Mouse (Mus musculus) gastrocnemius, postnatal 25 days (tissue): ENCODE data around the gene Mettl16. TPM values are rescaled to one million over a fixed set of nuclear protein-coding genes. Genes with fewer than 3 reads are reported as not detected.

ENCODE experiments used
- DNase-seq: peaks from one replicate; pipeline ENCODE4 v3.0.0; 2022
- total RNA-seq, 2 experiments: library from RNA; stranded (reverse); gene quantifications; 1 replicate in 1 of 2; 2 replicates in 1 of 2; pipeline ENCODE4 v1.2.3; 2021

The Mettl16 gene
- total RNA-seq, 2 experiments from 2014 or later, result 8.4 to 10.9 TPM

DNA sequence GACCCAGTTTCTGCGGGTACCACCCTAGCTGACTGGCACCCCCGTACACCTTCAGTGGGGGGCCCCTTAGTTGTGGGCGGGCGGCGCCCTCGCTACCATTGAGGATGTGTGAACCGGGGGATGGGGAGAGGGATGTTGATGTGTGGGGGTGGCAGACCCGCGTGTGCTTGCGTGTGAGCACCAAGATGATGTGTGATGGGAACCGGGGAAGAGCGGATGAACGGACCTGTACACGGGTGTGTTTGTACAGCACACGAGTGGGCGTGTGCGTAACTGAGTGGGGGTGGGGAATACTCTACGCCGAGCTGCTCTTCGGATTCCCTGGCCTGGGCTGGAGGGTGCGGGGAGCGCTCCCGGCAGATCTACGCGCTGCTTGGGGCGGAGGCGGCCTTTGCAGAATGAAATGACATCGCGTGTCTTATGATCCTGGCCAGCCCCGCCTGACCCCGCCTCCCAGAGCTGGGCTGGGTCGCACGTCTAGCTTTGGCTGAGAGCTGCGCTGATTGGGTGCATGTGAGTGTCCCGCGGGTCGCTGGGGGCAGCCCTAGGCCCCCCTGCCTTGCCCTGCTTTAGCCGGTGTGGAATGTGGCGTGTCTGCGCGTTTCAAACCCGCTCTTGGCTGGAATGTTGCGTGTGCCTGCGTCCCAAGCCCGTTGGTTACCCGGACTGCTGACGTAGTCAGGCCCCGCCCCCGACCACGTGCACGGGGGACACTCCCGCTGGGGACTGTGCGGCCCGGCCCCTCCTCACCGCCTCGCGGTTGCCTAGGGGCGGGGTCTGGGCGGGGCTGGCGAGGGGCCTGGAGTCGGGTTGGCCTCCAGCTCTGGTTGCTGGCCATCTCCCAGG lies 61.2 kb downstream of the Mettl16 start:
- DNase-seq, result peak; percentile 100

DNA sequence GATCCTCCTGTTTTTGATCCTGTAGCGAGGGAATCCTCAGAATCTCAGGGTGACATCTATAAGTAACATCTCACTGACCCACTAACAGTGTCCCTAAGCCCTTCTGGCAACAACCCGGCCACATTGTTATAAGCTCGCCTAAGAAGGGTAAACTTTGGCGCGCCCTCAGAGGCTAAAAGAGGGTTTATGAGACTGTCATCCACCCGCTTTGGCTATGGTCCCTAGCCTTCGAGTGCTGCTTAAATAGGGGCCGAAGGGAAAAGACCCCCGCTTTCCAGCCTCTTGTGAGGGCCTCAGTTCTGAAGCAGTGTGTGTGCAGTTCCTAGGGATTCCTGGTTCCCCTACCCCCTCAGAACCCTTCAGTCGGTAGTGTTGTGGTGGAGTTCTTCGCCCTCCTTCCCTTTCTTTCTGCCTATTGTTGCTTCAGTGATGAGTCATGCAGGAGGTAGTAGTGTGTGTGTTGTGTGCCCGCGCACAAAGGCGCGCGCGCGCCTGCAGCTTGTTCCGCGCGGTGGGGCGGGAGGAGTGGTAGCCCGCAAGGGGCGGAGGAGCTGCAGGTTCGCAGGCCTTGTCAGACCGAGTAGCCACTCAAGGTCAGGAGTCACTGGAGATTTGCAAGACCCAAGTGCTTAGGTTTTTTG lies 62.0 kb downstream of the Mettl16 start:
- peak; percentile 61 for DNase-seq

DNA sequence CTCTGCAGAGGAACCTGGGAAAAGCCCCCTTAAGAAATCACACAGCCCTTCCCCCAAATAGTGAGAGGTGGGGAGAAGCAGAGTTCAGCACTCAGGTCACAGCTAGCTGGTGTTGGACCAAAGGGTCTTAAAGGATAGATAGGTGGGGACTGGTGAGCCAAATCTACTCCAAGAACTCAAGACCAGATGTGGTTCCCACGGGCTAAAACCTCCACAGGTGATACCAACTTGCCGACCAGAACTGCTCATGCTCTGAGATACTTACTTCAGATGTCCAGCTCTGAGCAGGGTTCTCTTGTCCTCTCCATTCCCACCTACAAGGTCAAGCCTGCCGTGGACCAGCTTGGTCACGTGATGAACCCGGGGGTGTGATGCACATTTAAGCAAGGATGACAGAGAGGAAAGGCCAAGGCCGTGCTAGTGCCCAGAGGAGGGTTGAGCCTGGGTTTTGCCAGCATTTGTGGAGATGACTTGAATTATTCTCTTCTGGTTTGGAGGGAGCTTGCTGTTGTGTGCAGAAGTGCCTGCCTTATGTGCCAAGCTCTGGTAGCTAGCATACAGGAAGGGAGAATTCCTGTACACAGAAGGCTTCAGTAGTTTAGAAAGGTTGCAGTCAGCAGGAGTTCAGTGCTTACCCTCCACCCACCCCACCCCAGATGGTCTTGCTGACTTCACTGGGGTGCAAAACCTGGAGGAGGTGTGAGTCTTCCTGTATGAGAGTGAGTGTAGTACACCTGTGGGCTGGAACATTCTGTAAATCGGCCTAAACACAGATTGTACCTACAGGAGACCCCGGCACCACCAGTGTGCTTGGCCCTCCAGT lies 63.1 kb downstream of the Mettl16 start:
- DNase-seq, result no peak

DNA sequence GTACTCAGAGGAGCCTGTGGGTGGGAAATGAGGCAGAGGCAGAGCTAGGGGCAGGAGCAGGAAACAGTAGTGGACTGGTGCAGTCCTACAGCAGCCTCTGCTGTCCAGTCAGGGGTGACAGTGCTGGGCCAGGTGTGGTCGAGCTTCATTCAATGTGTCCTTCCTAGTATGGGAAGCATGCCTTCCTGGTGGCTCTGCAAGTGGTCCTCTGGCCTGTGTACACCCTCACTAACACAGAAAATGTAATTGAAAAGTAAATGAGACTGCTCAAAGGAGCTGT lies 63.7 kb downstream of the Mettl16 start:
- no peak for DNase-seq

DNA sequence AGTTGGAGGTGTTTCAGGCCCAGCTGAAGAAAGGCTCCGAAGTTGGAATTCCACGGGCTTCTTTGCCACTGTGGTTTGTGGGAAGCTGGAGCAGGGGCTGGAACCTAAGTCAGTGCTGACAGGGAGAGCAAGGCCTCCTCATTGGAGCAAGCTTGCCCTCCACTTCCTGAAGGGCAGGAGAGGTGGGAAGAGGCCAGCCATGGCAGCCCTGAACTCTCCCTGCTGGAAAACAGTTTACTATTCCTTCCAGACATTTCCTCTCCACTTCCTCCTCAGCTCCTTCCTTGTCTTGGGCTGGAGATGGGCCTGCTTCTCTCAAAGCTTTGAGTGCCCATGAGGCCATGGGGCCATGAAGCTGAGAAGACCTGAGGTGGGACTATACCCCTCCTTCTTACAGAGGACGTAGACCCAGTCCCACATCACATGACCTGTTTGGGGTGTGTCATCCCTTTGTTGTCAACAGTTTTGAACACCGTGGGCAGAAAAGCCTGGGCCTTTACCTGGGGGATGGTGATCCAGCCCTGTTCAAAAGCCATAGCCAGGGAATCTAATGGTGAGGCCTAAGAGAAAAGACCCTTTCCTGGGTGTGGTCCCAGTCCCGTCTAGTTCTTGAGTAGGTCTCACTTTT lies 64.1 kb downstream of the Mettl16 start:
- no peak for DNase-seq

DNA sequence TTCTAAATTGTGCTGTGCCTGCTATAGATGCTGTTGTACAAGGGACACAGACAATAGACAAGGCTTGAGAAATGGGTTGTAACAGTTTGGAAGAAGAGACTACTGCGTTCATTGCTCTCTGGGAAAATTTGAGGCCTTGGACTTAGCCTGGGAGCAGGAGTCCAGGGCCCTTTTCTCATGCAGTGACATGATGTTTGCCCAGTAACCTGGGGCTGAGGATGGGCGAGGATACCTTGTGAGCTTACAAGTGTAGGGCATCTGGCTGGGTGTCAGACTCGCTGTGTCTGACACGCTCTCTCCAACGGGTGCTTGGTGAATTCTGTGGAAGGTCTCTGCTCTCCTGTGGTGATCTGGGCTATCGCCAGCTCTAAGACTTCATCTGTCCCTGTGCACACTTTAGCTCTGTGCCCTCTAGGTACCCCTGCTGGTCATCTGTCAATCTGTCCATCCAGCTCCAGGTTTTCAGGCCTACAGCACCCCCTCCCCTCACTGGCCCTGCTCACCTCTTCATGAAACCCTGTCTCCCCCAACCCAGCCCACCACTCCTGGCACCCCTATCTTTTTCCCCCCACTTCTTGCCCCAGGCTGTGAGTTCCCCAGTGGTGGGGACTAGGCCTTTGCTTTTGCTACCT lies 65.1 kb downstream of the Mettl16 start:
- no peak for DNase-seq

DNA sequence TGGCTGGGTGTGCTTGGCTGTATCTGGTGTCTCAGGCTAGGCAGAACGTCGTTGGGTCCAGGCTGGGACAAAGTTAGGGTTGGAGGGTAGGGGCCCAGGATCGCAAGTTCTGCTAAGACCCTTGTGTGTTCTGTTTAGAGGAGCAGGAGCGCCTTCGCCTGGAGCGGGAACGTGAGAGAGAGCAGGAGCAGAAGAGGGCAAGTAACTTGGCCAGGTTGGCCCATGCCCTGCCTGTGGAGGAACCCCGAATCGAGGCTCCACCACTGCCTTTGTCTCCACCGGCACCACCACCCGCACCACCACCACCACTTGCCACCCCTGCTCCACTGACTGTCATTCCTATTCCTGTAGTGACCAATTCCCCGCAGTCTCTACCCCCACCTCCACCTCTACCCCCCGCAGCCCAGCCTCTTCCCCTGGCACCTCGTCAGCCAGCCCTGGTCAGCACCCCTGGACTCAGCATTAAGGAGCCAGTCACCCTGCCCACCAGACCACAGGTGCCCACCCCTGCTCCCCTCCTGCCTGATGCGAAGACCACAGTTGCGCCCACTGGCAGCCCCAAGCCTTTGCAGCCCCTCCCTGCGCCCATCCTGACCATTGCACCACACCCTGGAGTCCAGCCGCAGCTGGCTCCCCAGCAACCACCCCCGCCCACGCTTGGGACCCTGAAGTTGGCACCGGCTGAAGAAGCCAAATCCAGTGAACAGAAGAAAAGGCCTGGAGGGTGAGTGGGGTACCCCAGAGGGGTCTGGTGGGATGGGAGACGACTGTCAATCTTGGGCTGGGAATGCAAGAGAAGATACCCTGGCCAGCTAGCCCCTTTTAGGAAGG lies 65.8 kb downstream of the Mettl16 start:
- no peak for DNase-seq

DNA sequence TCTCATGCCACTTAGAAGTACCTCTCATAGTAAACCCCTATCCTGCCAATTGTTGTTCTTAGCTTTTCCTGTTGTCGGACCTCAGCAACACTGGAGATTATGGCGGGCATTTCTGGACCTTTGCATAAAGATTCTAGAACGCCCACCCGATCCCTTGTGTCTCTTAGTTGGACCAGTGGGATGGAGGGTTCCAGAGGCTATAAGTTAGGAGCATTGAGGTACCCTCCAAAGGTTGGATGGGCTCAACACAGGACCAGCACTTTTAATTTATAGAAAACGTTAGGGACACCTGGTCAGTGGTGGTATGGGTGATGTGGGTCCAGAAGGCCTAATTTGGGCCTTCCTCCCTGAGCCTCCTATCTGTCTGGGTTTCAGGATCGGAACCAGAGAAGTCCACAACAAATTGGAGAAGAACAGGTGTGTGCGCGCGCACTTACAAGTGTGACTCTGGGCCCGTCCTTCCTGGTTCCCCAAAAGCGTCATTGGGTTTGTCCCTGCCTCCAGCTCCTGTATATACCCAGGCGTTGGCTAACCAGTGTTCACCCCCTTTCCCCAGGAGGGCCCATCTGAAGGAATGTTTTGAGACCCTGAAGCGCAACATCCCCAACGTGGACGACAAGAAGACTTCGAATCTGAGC lies 66.5 kb downstream of the Mettl16 start:
- DNase-seq, result no peak

DNA sequence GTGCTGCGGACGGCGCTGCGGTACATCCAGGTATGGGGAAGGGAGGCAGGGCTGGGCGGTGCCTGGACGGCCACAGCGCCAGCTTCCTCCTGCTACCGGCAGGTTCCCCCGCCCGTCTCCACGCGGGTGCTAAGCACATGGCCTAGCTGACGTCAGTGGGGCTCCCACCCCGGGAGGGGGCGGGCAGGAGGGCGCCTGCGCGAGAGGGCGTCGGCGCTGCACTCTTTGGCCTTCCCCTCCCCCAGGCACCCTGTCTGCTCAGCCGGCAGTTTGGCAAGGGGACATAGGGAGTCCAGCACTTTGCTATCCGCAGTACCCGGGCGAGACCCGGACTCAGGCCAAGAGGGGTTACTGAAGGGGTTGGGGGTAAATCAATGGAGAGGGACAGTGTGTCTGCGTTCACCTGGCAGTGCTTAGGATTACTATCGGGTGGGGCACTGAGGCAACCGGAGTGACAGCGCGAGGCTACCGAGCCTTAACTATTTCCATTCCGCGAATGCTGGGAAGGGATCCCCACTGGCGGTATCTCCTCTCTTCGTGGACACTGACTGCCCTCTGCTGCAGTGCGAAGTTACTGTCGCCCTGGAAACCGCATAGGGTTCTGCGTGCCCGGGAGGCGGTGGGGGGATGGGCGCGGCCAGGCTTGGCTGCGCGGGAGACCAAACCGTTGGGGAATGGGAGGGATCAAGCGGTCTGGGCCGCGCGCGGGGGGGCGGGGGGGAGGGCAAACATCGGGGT lies 67.2 kb downstream of the Mettl16 start:
- DNase-seq, result peak; percentile 97

DNA sequence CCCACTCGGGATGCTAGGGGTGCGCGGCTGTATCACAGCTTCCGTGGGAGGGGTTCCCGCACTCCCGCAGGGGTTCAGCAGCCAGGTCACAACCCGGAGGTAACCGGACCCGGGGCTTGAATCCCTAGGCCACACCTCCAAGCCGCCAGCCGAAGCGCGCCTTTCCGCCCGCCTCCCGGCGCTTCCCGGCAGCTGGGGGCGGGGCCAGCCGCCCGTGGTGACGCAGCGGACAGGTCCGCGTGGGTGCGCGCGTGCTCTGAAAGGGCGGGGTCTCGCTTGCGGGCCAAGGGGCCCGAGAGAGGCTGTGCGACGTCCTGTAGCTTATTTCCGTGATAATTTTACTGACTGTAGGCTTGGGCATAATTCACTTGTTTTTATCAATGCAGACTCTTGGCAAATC lies 67.8 kb downstream of the Mettl16 start:
- DNase-seq, result peak; percentile 96

DNA sequence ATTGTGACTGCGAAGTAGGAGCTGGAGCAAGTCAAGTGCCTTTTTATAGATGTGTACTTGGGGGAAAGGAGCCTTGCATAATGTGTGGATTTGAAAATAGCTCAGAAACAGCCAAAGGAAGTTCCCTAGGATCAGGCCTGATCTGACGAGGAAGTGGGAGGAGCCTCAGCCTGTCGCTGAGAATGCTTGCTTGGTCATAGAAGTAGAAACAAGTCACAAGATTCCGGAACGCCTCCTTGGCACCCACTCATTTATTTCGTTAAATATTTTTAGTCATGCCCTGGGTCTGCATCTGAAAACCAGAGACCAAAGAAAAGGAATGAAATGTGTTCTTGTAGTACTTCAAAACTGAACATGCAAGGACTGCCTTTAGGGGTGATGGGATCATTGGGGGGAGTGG lies 68.3 kb downstream of the Mettl16 start:
- DNase-seq, result peak; percentile 54

DNA sequence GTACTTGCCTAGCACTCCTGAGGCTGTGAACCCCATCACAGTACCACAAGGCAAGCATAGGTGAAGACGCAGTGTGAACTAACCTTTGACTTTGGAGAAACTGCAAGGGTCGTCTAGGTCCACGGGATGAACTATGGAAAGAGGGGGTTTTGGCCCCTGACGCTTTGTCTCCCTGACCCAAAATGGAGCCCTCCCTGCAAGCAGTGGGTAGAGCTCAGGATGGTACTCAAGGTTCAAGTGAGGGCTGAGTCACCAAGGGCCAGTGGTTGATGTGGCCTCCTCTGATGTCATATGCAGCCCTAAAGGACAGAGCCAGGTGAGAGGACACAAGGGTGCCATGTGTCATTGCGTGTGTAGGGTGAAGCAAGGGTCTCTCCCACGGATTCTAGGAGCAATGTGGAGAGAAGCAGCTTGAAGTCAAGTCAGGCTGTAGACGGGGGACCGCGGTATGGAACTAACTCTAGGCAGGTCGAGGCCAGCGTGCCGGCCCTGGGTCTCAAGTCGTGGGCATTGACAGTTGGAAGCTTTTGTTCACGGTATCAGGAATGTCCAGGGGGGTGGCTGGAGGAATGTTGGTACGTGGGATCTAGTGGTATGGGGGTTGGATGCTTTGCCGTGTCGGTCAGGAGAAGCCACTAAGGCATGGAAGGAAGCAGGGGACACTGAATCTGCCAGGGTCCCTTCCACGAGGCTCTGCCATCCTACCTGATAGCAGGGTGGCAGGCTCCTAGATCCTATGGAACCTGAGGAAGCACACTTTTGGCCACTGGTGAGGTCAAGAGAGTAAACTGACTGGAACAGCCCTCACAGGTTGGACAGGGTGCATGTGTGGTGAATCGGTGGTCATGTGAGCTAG lies 69.5 kb downstream of the Mettl16 start:
- no peak for DNase-seq

DNA sequence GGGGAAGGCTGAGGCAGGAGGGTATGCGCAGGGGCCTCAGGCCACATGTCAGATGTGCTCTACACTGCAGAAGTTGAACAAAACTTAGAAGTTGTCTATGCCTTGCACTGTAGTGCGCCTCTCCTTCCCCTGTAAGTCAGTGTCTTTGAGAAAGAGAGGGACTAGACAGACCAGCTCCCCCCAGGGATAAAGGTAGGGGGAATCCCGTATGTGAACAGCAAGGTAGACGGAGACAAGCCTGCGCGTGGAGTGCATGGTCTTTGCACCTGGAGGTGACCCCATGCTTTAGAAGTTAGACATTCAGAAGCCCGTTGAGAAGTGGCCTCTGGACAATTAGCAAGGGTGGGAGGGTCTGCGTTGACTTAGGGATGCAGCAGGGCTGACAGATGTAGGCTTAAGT lies 70.1 kb downstream of the Mettl16 start:
- no peak for DNase-seq

DNA sequence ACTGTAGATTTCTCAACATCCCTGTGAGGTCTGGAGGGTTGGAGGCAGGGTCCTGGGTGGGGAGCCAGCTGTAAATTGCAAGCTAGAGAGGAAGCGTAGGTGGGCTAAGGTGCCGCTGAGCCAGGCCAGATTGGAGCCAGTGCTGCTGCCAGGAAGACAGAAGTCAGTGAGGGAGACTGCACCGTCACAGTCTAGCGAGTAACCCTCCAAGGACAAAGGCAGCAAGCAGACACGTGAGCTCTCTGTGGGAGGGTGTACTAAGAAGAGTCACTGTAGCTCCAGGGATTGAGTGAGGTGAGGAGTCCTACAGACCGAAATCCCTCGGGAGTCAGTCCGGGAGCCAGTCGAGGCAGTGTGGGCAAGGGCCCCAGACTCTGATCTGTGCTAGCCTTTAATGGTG lies 70.7 kb downstream of the Mettl16 start:
- DNase-seq, result no peak

DNA sequence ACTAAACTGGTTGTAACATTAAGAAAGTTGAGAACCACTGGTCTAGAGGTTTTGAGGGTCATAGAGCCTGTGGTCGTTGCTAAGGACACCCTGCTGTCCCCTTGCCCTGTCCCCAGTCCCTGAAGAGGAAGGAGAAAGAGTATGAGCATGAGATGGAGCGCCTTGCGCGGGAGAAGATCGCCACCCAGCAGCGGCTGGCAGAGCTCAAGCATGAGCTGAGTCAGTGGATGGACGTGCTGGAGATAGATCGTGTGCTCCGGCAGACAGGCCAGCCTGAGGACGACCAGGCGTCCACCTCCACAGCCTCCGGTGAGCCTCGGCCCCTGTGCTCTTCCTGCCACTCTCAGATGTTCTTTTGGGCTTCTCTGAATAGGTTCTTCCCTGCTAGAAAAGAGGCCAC lies 71.4 kb downstream of the Mettl16 start:
- DNase-seq, result no peak

DNA sequence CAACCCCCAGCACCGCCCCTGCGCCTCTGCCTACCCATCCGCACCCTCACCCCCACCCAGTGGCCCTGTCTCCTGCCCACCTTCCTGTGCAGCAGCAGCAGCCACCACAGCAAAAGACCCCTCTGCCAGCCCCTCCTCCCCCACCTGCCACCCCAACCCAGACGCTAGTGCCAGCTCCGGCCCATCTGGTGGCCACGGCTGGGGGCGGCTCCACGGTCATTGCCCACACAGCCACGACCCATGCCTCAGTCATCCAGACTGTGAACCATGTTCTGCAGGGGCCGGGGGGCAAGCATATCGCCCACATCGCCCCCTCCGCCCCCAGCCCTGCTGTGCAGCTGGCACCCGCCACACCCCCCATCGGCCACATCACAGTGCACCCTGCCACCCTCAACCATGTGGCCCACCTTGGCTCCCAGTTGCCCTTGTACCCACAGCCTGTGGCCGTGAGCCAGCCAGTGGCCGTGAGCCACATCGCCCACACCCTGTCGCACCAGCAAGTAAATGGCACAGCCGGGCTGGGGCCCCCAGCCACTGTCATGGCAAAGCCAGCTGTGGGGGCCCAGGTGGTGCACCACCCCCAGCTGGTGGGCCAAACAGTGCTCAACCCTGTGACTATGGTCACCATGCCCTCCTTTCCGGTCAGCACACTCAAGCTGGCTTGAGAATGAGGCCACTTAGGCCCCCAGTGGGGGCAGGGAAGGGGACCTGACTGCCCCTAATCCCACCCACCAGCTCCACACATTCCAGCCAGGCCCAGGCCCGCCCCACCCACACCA lies 72.2 kb downstream of the Mettl16 start:
- no peak for DNase-seq

DNA sequence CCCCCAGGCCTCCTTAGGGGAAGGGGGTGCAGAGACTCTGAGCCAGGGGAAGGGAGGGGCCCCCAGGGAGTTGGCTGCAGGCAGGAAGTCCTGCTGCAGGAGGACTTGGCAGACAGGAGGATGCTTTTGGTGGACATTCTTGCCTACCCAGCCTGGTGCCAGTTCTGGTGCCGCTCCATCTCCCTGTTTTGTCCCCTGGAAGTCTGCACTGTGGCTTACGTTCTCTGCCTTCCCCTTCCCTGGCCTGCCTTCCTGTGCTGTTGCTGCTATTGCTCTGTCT lies 72.7 kb downstream of the Mettl16 start:
- DNase-seq, result no peak

DNA sequence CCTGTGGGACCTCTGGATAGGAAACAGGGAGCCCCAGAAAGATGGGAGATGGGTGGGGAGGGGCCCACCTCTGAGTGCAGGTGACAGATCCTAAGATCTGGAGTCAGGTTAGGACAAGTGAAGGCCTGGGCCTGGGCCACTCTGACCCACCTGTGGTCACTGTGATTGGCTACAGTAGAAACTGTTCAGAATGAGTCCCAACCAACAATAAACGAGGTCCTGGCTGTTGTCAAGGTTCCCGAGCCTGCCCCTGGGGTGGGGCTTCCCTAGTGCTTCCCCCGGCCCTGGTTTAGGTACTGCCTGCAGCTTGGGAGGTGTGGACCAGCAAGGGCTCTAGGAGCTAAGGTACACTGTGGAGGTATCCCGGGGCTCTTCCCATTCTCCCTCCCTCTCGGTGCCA lies 73.1 kb downstream of the Mettl16 start:
- DNase-seq, result no peak

DNA sequence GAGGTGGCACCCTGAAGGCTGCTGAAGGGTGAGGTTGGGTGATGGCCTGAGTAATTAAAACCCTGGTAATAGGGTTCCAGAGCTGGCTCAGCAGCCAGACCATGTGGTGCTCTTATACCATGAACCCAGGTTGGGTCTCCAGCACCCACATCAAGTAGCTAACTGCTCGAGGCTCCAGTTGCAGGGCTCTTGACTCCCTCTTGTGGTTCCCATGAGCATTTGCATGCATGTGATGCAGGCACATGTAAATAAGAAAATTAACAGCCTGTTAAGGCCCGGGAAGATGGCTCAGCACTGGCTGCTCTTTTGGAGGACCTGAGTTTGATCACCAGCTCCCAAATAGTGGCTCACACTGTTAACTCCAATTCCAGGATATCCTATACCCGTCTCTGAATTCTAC lies 75.2 kb downstream of the Mettl16 start:
- no peak for DNase-seq
